Mouse (Mus musculus): ENCODE measurements at regions not wholly inside any gene's neighbourhood (a gene's known extent, or its start where the extent isn't known, plus 50 kb on each side); places are given as distances from the start of the nearest gene placed in this dataset.

- TF ChIP-seq GATA1 (IDR thresholded peaks at IDR 0.05; ENCODE audit: low read length) = no peak
- TF ChIP-seq TAL1 (IDR thresholded peaks at IDR 0.05; ENCODE audit: low read length) = no peak
Observed at GRCm38 (mm10) chr5:146655394-146655793, 70.4 kb upstream of the Gpr12 start.

Data from erythroblast, embryonic 14.5 days (primary cell).